ENCODE assay signal across 18 mouse cellular contexts in genomic region chr7:143723841-143724240, GRCm38 (mm10). TPM values are rescaled to one million over a fixed set of nuclear protein-coding genes. Genes with fewer than 3 reads are reported as not detected.
DNase-seq lines count a peak whose midpoint lies in the region; ATAC-seq and TF ChIP-seq lines count a peak whose summit lies in the region.
"Had no signal": no experiment of that assay in that cellular context is flagged by ENCODE, and none has a peak within 500 bp of the region (broad histone marks: within the 10 kb centered on the region; RNA-seq: fewer than 3 reads in every experiment).

No protein-coding gene starts in this region.

- peaks cover 10% of the 10 kb centered on the region; the same call in 1 of the 2 replicates for H3K4me1 ChIP-seq in embryonic facial prominence, embryonic 15.5 days
- peaks cover 7% of the 10 kb centered on the region; the same call in 1 of the 2 replicates for H3K4me1 ChIP-seq in midbrain, embryonic 13.5 days (replicated peaks)

- no peak overlapping the region for H3K9ac ChIP-seq in embryonic facial prominence, embryonic 15.5 days
- H3K9ac ChIP-seq in midbrain, embryonic 13.5 days (replicated peaks): no peak overlapping the region

- no peaks in the 10 kb centered on the region for H3K27me3 ChIP-seq in embryonic facial prominence, embryonic 15.5 days
- no peaks in the 10 kb centered on the region for H3K27me3 ChIP-seq in midbrain, embryonic 13.5 days

- no peaks in the 10 kb centered on the region for H3K9me3 ChIP-seq in embryonic facial prominence, embryonic 15.5 days (replicated peaks)
- H3K9me3 ChIP-seq in midbrain, embryonic 13.5 days: no peaks in the 10 kb centered on the region

- H3K4me2 ChIP-seq in embryonic facial prominence, embryonic 15.5 days (replicated peaks): peak overlapping the region; percentile 34
- no peak overlapping the region for H3K4me2 ChIP-seq in midbrain, embryonic 13.5 days (replicated peaks)

- intact Hi-C loops in gastrocnemius, adult 2 months (cut with DNase I): no loop called here

- H3K27ac ChIP-seq in gastrocnemius, adult 2 months: peak overlapping the region; percentile 53; the same call in 1 of the 2 replicates
- peak overlapping the region; percentile 82 for H3K27ac ChIP-seq in embryonic facial prominence, embryonic 15.5 days (replicated peaks)
- no peak overlapping the region for H3K27ac ChIP-seq in midbrain, embryonic 13.5 days

- H3K36me3 ChIP-seq in embryonic facial prominence, embryonic 15.5 days: 0 out of 2 replicates have a peak, but pooled peaks cover 7% of the 10 kb centered on the region
- H3K36me3 ChIP-seq in midbrain, embryonic 13.5 days: no peaks in the 10 kb centered on the region

- no peak overlapping the region for H3K4me3 ChIP-seq in gastrocnemius, adult 2 months
- no peak overlapping the region for H3K4me3 ChIP-seq in embryonic facial prominence, embryonic 15.5 days (replicated peaks)
- no peak overlapping the region for H3K4me3 ChIP-seq in midbrain, embryonic 13.5 days (replicated peaks)

- no peak for TF ChIP-seq CTCF in gastrocnemius, adult 2 months (IDR thresholded peaks at IDR 0.05)

- ATAC-seq in embryonic facial prominence, embryonic 15.5 days (ENCODE audit: insufficient number of reproducible peaks, low FRiP score, low TSS enrichment, low read depth): peak; percentile 44; the same call in 1 of the 2 replicates
- ATAC-seq in midbrain, embryonic 13.5 days: no peak

- DNase-seq in gastrocnemius, adult 2 months: no peak
- no peak for DNase-seq in gastrocnemius, postnatal 10 days
- DNase-seq in large intestine, adult 2 months (ENCODE audit: low read depth, low spot score): peak; percentile 95
- peak; percentile 92 for DNase-seq in lung, postnatal 36 days
- DNase-seq in gastrocnemius, adult 18-20 months (ENCODE audit: low spot score): no peak
- DNase-seq in c-Kit-positive CD71-positive TER-119-positive erythroid progenitor cells, embryonic 14.5 days (ENCODE audit: low spot score): no peak
- DNase-seq: cerebellum, adult 11-12 months; embryo, embryonic 11 days; midbrain, embryonic 14.5 days; right cerebral cortex, postnatal 4 days had no signal

- 69% methylated on average over 4 of the region's 4 CpGs for WGBS in embryonic facial prominence, embryonic 15.5 days
- WGBS in large intestine, adult 2 months: 44% methylated on average over 4 of the region's 4 CpGs
- WGBS in midbrain, embryonic 13.5 days: 89% methylated on average over 4 of the region's 4 CpGs

RNA-seq across cellular contexts. Expression of gene Osbpl5, which starts 32.9 kb away (rescaled TPM):
- 10 to 100 TPM; 12.7 to 18.4 TPM for total RNA-seq in gastrocnemius, adult 2 months (2021)
- 10 to 100 TPM; 33.3 to 40.2 TPM for total RNA-seq in gastrocnemius, postnatal 10 days (2021)
- 61.5 and 65.2 TPM in 2 replicates for polyA plus RNA-seq in embryonic facial prominence, embryonic 15.5 days (2015; fragmentation: Nextera tagmentation; extraction: Ambion mirVana)
- 30.8 and 31.3 TPM in 2 replicates for polyA plus RNA-seq in large intestine, adult 2 months (2012; rRNA removed)
- 27.0 and 27.3 TPM in 2 replicates for polyA plus RNA-seq in midbrain, embryonic 13.5 days (2015; fragmentation: Nextera tagmentation; extraction: Ambion mirVana)
- total RNA-seq in gastrocnemius, adult 18-20 months (2021): 10 to 100 TPM; 14.4 to 15.4 TPM

RNA-seq across cellular contexts. Expression of gene Tnfrsf23, which starts 38.2 kb away (rescaled TPM):
- total RNA-seq in gastrocnemius, adult 2 months (2021): 1 to 10 TPM; 3.0 to 4.1 TPM
- total RNA-seq in gastrocnemius, postnatal 10 days (2021): 1 to 10 TPM; 3.6 to 6.3 TPM
- polyA plus RNA-seq in embryonic facial prominence, embryonic 15.5 days (2015; fragmentation: Nextera tagmentation; extraction: Ambion mirVana): 4.0 and 4.9 TPM in 2 replicates
- 1.1 and 2.5 TPM in 2 replicates for polyA plus RNA-seq in large intestine, adult 2 months (2012; rRNA removed)
- 0.50 and 1.2 TPM in 2 replicates for polyA plus RNA-seq in midbrain, embryonic 13.5 days (2015; fragmentation: Nextera tagmentation; extraction: Ambion mirVana)
- total RNA-seq in gastrocnemius, adult 18-20 months (2021): 1 to 10 TPM; 4.8 TPM
- polyA plus RNA-seq: forebrain, embryonic 11.5 days had no signal

RNA-seq across cellular contexts. Expression of gene Mrgprg, which starts 43.0 kb away (rescaled TPM):
- total RNA-seq in gastrocnemius, adult 2 months (2021): 1 to 10 TPM in 1 of 2 experiments, under 1 TPM in 1; 0.26 to 1.3 TPM
- total RNA-seq in gastrocnemius, postnatal 10 days (2021): not detected
- not detected in 2 replicates for polyA plus RNA-seq in embryonic facial prominence, embryonic 15.5 days (2015; fragmentation: Nextera tagmentation; extraction: Ambion mirVana)
- polyA plus RNA-seq in large intestine, adult 2 months (2012; rRNA removed): not detected in 2 replicates
- polyA plus RNA-seq in midbrain, embryonic 13.5 days (2015; fragmentation: Nextera tagmentation; extraction: Ambion mirVana): not detected in 2 replicates
- under 1 TPM; 0.43 to 0.71 TPM for total RNA-seq in gastrocnemius, adult 18-20 months (2021)
- total RNA-seq: heart, adult 8-10 months; hematopoietic stem cell, adult 5-6 weeks; layer of hippocampus, adult 18-20 months; left cerebral cortex, postnatal 36 days had no signal
- polyA plus RNA-seq: forebrain, embryonic 11.5 days; liver, embryonic 16.5 days; midbrain, embryonic 14.5 days had no signal

Comparison
In these comparisons a context has a peak if more than half of its experiments do, and no peak if none do; other contexts are left out.
1. DNase-seq: peak in large intestine, adult 2 months (single experiment) and lung, postnatal 36 days (single experiment); none in gastrocnemius, adult 2 months (single experiment), gastrocnemius, postnatal 10 days (single experiment), gastrocnemius, adult 18-20 months (single experiment) and c-Kit-positive CD71-positive TER-119-positive erythroid progenitor cells, embryonic 14.5 days (single experiment).